Mouse (Mus musculus) thymus, postnatal 25 days (tissue): ENCODE data around the gene Cdh7.
"Not testable (repeated sequence)": the region's sequence is repeated elsewhere in the genome, so short reads cannot be mapped to it uniquely, and the experiment has no call there.

Experiments used
- DNase-seq: peaks from one replicate; pipeline ENCODE4 v3.0.0; 2022

The Cdh7 gene

GRCm38 (mm10) chr1:109982064-109982808 is at the start of gene Cdh7:
Cdh7 (plus strand) TSS chr1:109982431.
- no peak for DNase-seq

- DNase-seq, result no peak
These were observed 49.6 kb upstream of the Cdh7 start for GRCm38 (mm10) chr1:109932674-109933073.

GRCm38 (mm10) chr1:109948571-109948970 is 33.7 kb upstream of the Cdh7 start:
- DNase-seq, result no peak

- DNase-seq, result no peak
These were observed 10.4 kb upstream of the Cdh7 start for GRCm38 (mm10) chr1:109971721-109972425.

GRCm38 (mm10) chr1:109972426-109973015 is 9.7 kb upstream of the Cdh7 start:
- DNase-seq, result no peak

- no peak for DNase-seq
These were observed 742 bp downstream of the Cdh7 start for GRCm38 (mm10) chr1:109982809-109983536.

- DNase-seq, result no peak
These were observed 1.3 kb downstream of the Cdh7 start for GRCm38 (mm10) chr1:109983537-109983912.

- no peak for DNase-seq
These were observed 2.5 kb downstream of the Cdh7 start for GRCm38 (mm10) chr1:109984776-109985175.

- no peak for DNase-seq
These were observed 3.2 kb downstream of the Cdh7 start for GRCm38 (mm10) chr1:109985468-109985867.

- no peak for DNase-seq
These were observed 7.3 kb downstream of the Cdh7 start for GRCm38 (mm10) chr1:109989541-109989940.

- no peak for DNase-seq
These were observed 11.7 kb downstream of the Cdh7 start for GRCm38 (mm10) chr1:109993906-109994305.

GRCm38 (mm10) chr1:110004451-110004850 is 22.2 kb downstream of the Cdh7 start:
- DNase-seq, result no peak

GRCm38 (mm10) chr1:110005038-110005437 is 22.8 kb downstream of the Cdh7 start:
- DNase-seq, result no peak

- no peak for DNase-seq
These were observed 29.9 kb downstream of the Cdh7 start for GRCm38 (mm10) chr1:110012153-110012552.

- no peak for DNase-seq
These were observed 74.1 kb downstream of the Cdh7 start for GRCm38 (mm10) chr1:110056317-110056716.

GRCm38 (mm10) chr1:110067405-110067804 is 85.2 kb downstream of the Cdh7 start:
- DNase-seq, result no peak

GRCm38 (mm10) chr1:110078471-110078870 is 96.2 kb downstream of the Cdh7 start:
- DNase-seq, result no peak

- DNase-seq, result no peak
These were observed 135.8 kb downstream of the Cdh7 start for GRCm38 (mm10) chr1:110118071-110118470.

GRCm38 (mm10) chr1:110118862-110119261 is 136.6 kb downstream of the Cdh7 start:
- DNase-seq, result no peak

- not testable (repeated sequence) for DNase-seq
These were observed 189.2 kb downstream of the Cdh7 start for GRCm38 (mm10) chr1:110171459-110171858.
